Mouse (Mus musculus) limb, embryonic 10.5 days (tissue): ENCODE measurements around the gene Phldb2. TPM values are rescaled to one million over a fixed set of nuclear protein-coding genes. Genes with fewer than 3 reads are reported as not detected.
A peak's percentile ranks its signal among the peaks of the same experiment; 100 is the strongest.

Source experiments
- DNase-seq: peaks from one replicate; pipeline ENCODE4 v3.0.0-alpha.2; 2017; ENCODE audit warnings: low spot score
- H3K27ac ChIP-seq: fragments of 300-500 bp; sonication (generic); 2 replicates; pipeline ENCODE4 v1.5.1; 2016; ENCODE audit warnings: mild to moderate bottlenecking
- H3K27me3 ChIP-seq: fragments of 300-500 bp; sonication (generic); 2 replicates; pipeline ENCODE4 v1.6.1; 2016; ENCODE audit warnings: low read depth, mild to moderate bottlenecking; ENCODE audit not compliant: poor library complexity, severe bottlenecking
- H3K36me3 ChIP-seq: fragments of 300-500 bp; sonication (generic); 2 replicates; pipeline ENCODE4 v1.6.1; 2016; ENCODE audit warnings: mild to moderate bottlenecking, moderate library complexity
- H3K4me1 ChIP-seq: fragments of 300-500 bp; sonication (generic); 2 replicates; pipeline ENCODE4 v1.6.1; 2016
- H3K4me3 ChIP-seq: fragments of 300-500 bp; sonication (generic); 2 replicates; pipeline ENCODE4 v1.5.1; 2016; ENCODE audit warnings: mild to moderate bottlenecking, moderate library complexity
- H3K9me3 ChIP-seq: fragments of 300-500 bp; sonication (generic); replicated peaks from 2 replicates; pipeline ENCODE4 v1.6.1; 2016; ENCODE audit warnings: mild to moderate bottlenecking
- whole genome bisulfite sequencing: fragments of 180-500 bp; shearing (Covaris S2); methylation state at CpG from one replicate; pipeline ENCODE4 v1.1.7; 2016; 5-methylcytosine and 5-hydroxymethylcytosine counted together
- polyA plus RNA-seq: library from polyadenylated mRNA; unstranded; fragments of >200 nt; fragmentation: Nextera tagmentation; extraction: Ambion mirVana; gene quantifications from 2 replicates; pipeline ENCODE4 v1.2.1, GENCODE M21; 2016

Gene Phldb2
- polyA plus RNA-seq, 1 experiment from 2014 or later = 50.2 TPM

GRCm38 (mm10) chr16:45817795-45818194 lies 135.6 kb downstream of the Phldb2 start:
- 92% methylated on average over 3 of the region's 3 CpGs for WGBS
- Histone ChIP-seq H3K4me3 (no peak overlapping the region), H3K27me3 (no peaks in the 10 kb centered on the region), H3K36me3 (peaks cover 26% of the 10 kb centered on the region), H3K4me1 (no peaks in the 10 kb centered on the region), H3K27ac (no peak overlapping the region), H3K9me3 (no peaks in the 10 kb centered on the region)
- DNase-seq = no peak

- no peaks in the 10 kb centered on the region for H3K9me3 ChIP-seq
- H3K27ac ChIP-seq = no peak overlapping the region
- DNase-seq = no peak
- no peaks in the 10 kb centered on the region for H3K4me1 ChIP-seq
- H3K4me3 ChIP-seq = no peak overlapping the region
- H3K36me3 ChIP-seq = peaks cover 21% of the 10 kb centered on the region; the same call in 1 of the 2 replicates
- no peaks in the 10 kb centered on the region for H3K27me3 ChIP-seq
Measured at GRCm38 (mm10) chr16:45816670-45817069, 136.7 kb downstream of the Phldb2 start.

- Histone ChIP-seq H3K4me3 (no peak overlapping the region), H3K4me1 (peaks cover 18% of the 10 kb centered on the region), H3K9me3 (no peaks in the 10 kb centered on the region), H3K36me3 (peaks cover 10% of the 10 kb centered on the region; the same call in 1 of the 2 replicates), H3K27me3 (no peaks in the 10 kb centered on the region), H3K27ac (no peak overlapping the region)
- WGBS = 76% methylated on average over 3 of the region's 3 CpGs
- DNase-seq = no peak
Measured at GRCm38 (mm10) chr16:45814611-45815010, 138.8 kb downstream of the Phldb2 start.

GRCm38 (mm10) chr16:45811788-45812187 lies 141.6 kb downstream of the Phldb2 start:
- no peak for DNase-seq
- H3K27me3 ChIP-seq = no peaks in the 10 kb centered on the region
- peaks cover 29% of the 10 kb centered on the region for H3K36me3 ChIP-seq
- H3K4me3 ChIP-seq = no peak overlapping the region
- H3K4me1 ChIP-seq = peaks cover 19% of the 10 kb centered on the region
- no peak overlapping the region for H3K27ac ChIP-seq
- H3K9me3 ChIP-seq = no peaks in the 10 kb centered on the region

- peaks cover 35% of the 10 kb centered on the region for H3K36me3 ChIP-seq
- DNase-seq = no peak
- 61% methylated on average over 6 of the region's 6 CpGs for WGBS
- H3K27me3 ChIP-seq = no peaks in the 10 kb centered on the region
- peaks cover 19% of the 10 kb centered on the region for H3K4me1 ChIP-seq
- H3K9me3 ChIP-seq = no peaks in the 10 kb centered on the region
- H3K27ac ChIP-seq = peak overlapping the region; percentile 66
- no peak overlapping the region for H3K4me3 ChIP-seq
Measured at GRCm38 (mm10) chr16:45810829-45811326, 142.5 kb downstream of the Phldb2 start.

GRCm38 (mm10) chr16:45810155-45810554 lies 143.2 kb downstream of the Phldb2 start:
- Histone ChIP-seq H3K36me3 (peaks cover 41% of the 10 kb centered on the region), H3K27ac (peak overlapping the region; percentile 66), H3K27me3 (no peaks in the 10 kb centered on the region), H3K4me3 (no peak overlapping the region), H3K4me1 (peaks cover 20% of the 10 kb centered on the region), H3K9me3 (no peaks in the 10 kb centered on the region)
- peak; percentile 55 for DNase-seq
- WGBS = 25% methylated on average over 2 of the region's 2 CpGs

GRCm38 (mm10) chr16:45804708-45805107 lies 148.7 kb downstream of the Phldb2 start:
- Histone ChIP-seq H3K27ac (no peak overlapping the region), H3K36me3 (peaks cover 73% of the 10 kb centered on the region), H3K27me3 (no peaks in the 10 kb centered on the region), H3K4me1 (peaks cover 6% of the 10 kb centered on the region), H3K4me3 (no peak overlapping the region), H3K9me3 (no peaks in the 10 kb centered on the region)
- no peak for DNase-seq
- 72% methylated on average over 3 of the region's 3 CpGs for WGBS

- H3K27ac ChIP-seq = no peak overlapping the region
- no peaks in the 10 kb centered on the region for H3K9me3 ChIP-seq
- no peak for DNase-seq
- no peak overlapping the region for H3K4me3 ChIP-seq
- WGBS = 81% methylated on average over 2 of the region's 2 CpGs
- peaks cover 6% of the 10 kb centered on the region; the same call in 1 of the 2 replicates for H3K4me1 ChIP-seq
- H3K36me3 ChIP-seq = peaks cover 73% of the 10 kb centered on the region
- no peaks in the 10 kb centered on the region for H3K27me3 ChIP-seq
Measured at GRCm38 (mm10) chr16:45800406-45800805, 153.0 kb downstream of the Phldb2 start.

- 88% methylated on average over 4 of the region's 4 CpGs for WGBS
- DNase-seq = no peak
- no peaks in the 10 kb centered on the region for H3K27me3 ChIP-seq
- peaks cover 6% of the 10 kb centered on the region; the same call in 1 of the 2 replicates for H3K4me1 ChIP-seq
- H3K9me3 ChIP-seq = no peaks in the 10 kb centered on the region
- H3K27ac ChIP-seq = no peak overlapping the region
- H3K36me3 ChIP-seq = peaks cover 72% of the 10 kb centered on the region
- no peak overlapping the region for H3K4me3 ChIP-seq
Measured at GRCm38 (mm10) chr16:45799150-45799549, 154.2 kb downstream of the Phldb2 start.

- no peak overlapping the region for H3K27ac ChIP-seq
- DNase-seq = no peak
- H3K4me3 ChIP-seq = no peak overlapping the region
- no peaks in the 10 kb centered on the region for H3K9me3 ChIP-seq
- H3K4me1 ChIP-seq = peaks cover 6% of the 10 kb centered on the region; the same call in 1 of the 2 replicates
- H3K27me3 ChIP-seq = no peaks in the 10 kb centered on the region
- 94% methylated on average over 2 of the region's 2 CpGs for WGBS
- H3K36me3 ChIP-seq = peaks cover 73% of the 10 kb centered on the region
Measured at GRCm38 (mm10) chr16:45798591-45798990, 154.8 kb downstream of the Phldb2 start.

- DNase-seq = no peak
- Histone ChIP-seq H3K4me3 (no peak overlapping the region), H3K36me3 (peaks cover 67% of the 10 kb centered on the region), H3K27me3 (no peaks in the 10 kb centered on the region), H3K4me1 (peaks cover 6% of the 10 kb centered on the region; the same call in 1 of the 2 replicates), H3K27ac (no peak overlapping the region), H3K9me3 (no peaks in the 10 kb centered on the region)
- 63% methylated on average over 2 of the region's 2 CpGs for WGBS
Measured at GRCm38 (mm10) chr16:45796815-45797214, 156.6 kb downstream of the Phldb2 start.

GRCm38 (mm10) chr16:45795188-45795693 lies 158.2 kb downstream of the Phldb2 start:
- WGBS = 82% methylated on average over 5 of the region's 5 CpGs
- no peak for DNase-seq
- Histone ChIP-seq H3K27me3 (no peaks in the 10 kb centered on the region), H3K27ac (no peak overlapping the region), H3K4me1 (peaks cover 6% of the 10 kb centered on the region; the same call in 1 of the 2 replicates), H3K36me3 (peaks cover 54% of the 10 kb centered on the region), H3K4me3 (no peak overlapping the region), H3K9me3 (no peaks in the 10 kb centered on the region)

- Histone ChIP-seq H3K4me3 (no peak overlapping the region), H3K27me3 (no peaks in the 10 kb centered on the region), H3K9me3 (no peaks in the 10 kb centered on the region), H3K27ac (no peak overlapping the region), H3K4me1 (peaks cover 6% of the 10 kb centered on the region; the same call in 1 of the 2 replicates), H3K36me3 (peaks cover 52% of the 10 kb centered on the region)
- WGBS = 91% methylated on average over 2 of the region's 2 CpGs
- no peak for DNase-seq
Measured at GRCm38 (mm10) chr16:45792781-45793180, 160.6 kb downstream of the Phldb2 start.

- WGBS = 60% methylated on average over 5 of the region's 5 CpGs
- Histone ChIP-seq H3K27me3 (no peaks in the 10 kb centered on the region), H3K9me3 (no peaks in the 10 kb centered on the region), H3K4me1 (peaks cover 4% of the 10 kb centered on the region; the same call in 1 of the 2 replicates), H3K27ac (no peak overlapping the region), H3K36me3 (peaks cover 54% of the 10 kb centered on the region), H3K4me3 (no peak overlapping the region)
- no peak for DNase-seq
Measured at GRCm38 (mm10) chr16:45791286-45791685, 162.1 kb downstream of the Phldb2 start.
